Mouse (Mus musculus) effector memory CD4-positive, alpha-beta T cell, adult 5 months (primary cell): Measurements from ENCODE around the gene Itgb2l. TPM values are rescaled to one million over a fixed set of nuclear protein-coding genes. Genes with fewer than 3 reads are reported as not detected.

ENCODE experiments used
- polyA plus RNA-seq: library from polyadenylated mRNA; unstranded; fragments of 100-300 nt; shearing (Covaris generic); gene quantifications from one replicate; pipeline ENCODE4 v1.2.1, GENCODE M21; 2017

Itgb2l gene
- polyA plus RNA-seq: not detected

GRCm38 (mm10) chr16:96443468-96443867, at the start of gene Itgb2l:
Itgb2l (minus strand) TSS chr16:96443619.

GRCm38 (mm10) chr16:96467445-96467844, 24.0 kb upstream of the Itgb2l start, which contains the start of gene Pcp4:
Pcp4 (plus strand) TSS chr16:96467606.

Other genes starting within 250 kb of the Itgb2l start
- not detected for gene Sh3bgr, start 243.2 kb downstream of the Itgb2l start, polyA plus RNA-seq
- 3.1 TPM for gene B3galt5, start 207.8 kb downstream of the Itgb2l start, polyA plus RNA-seq
- gene Pcp4, start 24.0 kb upstream of the Itgb2l start, polyA plus RNA-seq: not detected